Mouse (Mus musculus): Measurements from ENCODE around the gene Slc18b1.

DNA sequence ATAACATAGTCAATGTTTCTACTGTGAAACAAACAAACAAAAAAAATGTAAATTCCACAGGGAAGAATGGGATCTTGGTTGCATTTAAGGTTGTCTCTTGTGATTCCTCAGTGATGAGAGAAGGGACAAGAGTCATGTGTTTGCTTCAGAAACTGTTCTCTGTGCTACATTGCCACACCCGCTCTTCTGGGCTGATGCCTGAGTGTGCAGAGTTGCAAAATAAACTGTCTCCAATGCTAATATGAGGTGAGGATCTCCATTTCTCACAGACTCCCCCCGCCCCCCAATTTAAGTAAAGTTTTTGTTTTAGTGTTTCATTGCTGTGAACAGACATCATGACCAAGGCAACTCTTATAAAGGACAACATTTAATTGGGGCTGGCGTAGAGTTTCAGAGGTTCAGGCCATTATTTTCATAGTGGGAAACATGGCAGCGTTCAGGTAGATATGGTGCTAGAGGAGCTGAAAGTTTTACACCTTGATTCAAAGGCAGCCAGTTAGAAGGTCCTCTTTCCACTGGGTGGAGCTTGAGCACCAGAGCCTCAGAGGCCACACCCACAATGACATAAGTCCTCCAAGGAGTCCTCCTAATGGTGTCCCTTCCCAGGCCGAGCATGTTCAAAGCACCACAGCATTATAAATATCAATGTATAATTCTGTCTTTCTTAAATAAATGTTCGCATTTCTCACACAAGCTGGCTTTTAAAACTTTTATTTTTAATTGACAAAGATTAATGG is 16.1 kb upstream of the Slc18b1 start:
- TF ChIP-seq CTCF (IDR thresholded peaks at IDR 0.05; ENCODE audit: low read depth, low read length) (no peak), POLR2A (IDR thresholded peaks at IDR 0.05; ENCODE audit: extremely low read depth, insufficient read depth, low read length) (no peak)
